Mouse (Mus musculus) midbrain, embryonic 10.5 days (tissue): ENCODE measurements around the gene Evpl. TPM values are rescaled to one million over a fixed set of nuclear protein-coding genes. Genes with fewer than 3 reads are reported as not detected.
A peak's percentile ranks its signal among the peaks of the same experiment; 100 is the strongest.

ENCODE experiments used
- DNase-seq: peaks from one replicate; pipeline ENCODE4 v3.0.0-alpha.2; 2017; ENCODE audit warnings: low spot score
- H3K27ac ChIP-seq: fragments of 300-500 bp; sonication (generic); replicated peaks from 2 replicates; pipeline ENCODE4 v1.5.1; 2016; ENCODE audit warnings: mild to moderate bottlenecking
- H3K27me3 ChIP-seq: fragments of 300-500 bp; sonication (generic); 2 replicates; pipeline ENCODE4 v1.6.1; 2016; ENCODE audit warnings: low read depth, mild to moderate bottlenecking; ENCODE audit not compliant: poor library complexity, severe bottlenecking
- H3K36me3 ChIP-seq: fragments of 300-500 bp; sonication (generic); 2 replicates; pipeline ENCODE4 v1.6.1; 2016; ENCODE audit warnings: mild to moderate bottlenecking, moderate library complexity
- H3K4me1 ChIP-seq: fragments of 300-500 bp; sonication (generic); 2 replicates; pipeline ENCODE4 v1.6.1; 2016
- H3K4me3 ChIP-seq: fragments of 300-500 bp; sonication (generic); 2 replicates; pipeline ENCODE4 v1.5.1; 2016; ENCODE audit warnings: mild to moderate bottlenecking, moderate library complexity
- H3K9me3 ChIP-seq: fragments of 300-500 bp; sonication (generic); replicated peaks from 2 replicates; pipeline ENCODE4 v1.6.1; 2016; ENCODE audit warnings: mild to moderate bottlenecking
- WGBS: fragments of 180-500 bp; shearing (Covaris S2); methylation state at CpG from one replicate; pipeline ENCODE4 v1.1.7; 2016; 5-methylcytosine and 5-hydroxymethylcytosine counted together
- polyA plus RNA-seq: library from polyadenylated mRNA; unstranded; fragments of >200 nt; fragmentation: Nextera tagmentation; extraction: Ambion mirVana; gene quantifications from 2 replicates; pipeline ENCODE4 v1.2.1, GENCODE M21; 2016

Gene Evpl
- polyA plus RNA-seq, 1 experiment from 2014 or later, result 0.32 TPM

- H3K27ac ChIP-seq, result peak overlapping the region; percentile 93
- no peaks in the 10 kb centered on the region for H3K27me3 ChIP-seq
- no peak for DNase-seq
- peaks cover 49% of the 10 kb centered on the region for H3K36me3 ChIP-seq
- 67% methylated on average over 12 of the region's 12 CpGs for WGBS
- H3K9me3 ChIP-seq, result no peaks in the 10 kb centered on the region
- peak overlapping the region; percentile 97 for H3K4me3 ChIP-seq
- peaks cover 28% of the 10 kb centered on the region for H3K4me1 ChIP-seq
Observed at GRCm38 (mm10) chr11:116272589-116273468, 35.0 kb upstream of the Evpl start.

- Histone ChIP-seq H3K4me1 (peaks cover 23% of the 10 kb centered on the region), H3K9me3 (no peaks in the 10 kb centered on the region), H3K4me3 (no peak overlapping the region), H3K27ac (no peak overlapping the region), H3K27me3 (no peaks in the 10 kb centered on the region), H3K36me3 (peaks cover 81% of the 10 kb centered on the region)
- no peak for DNase-seq
- 98% methylated on average over 8 of the region's 8 CpGs for WGBS
Observed at GRCm38 (mm10) chr11:116269560-116269959, 31.7 kb upstream of the Evpl start.

- DNase-seq, result no peak
- peaks cover 94% of the 10 kb centered on the region for H3K36me3 ChIP-seq
- no peak overlapping the region for H3K4me3 ChIP-seq
- H3K9me3 ChIP-seq, result no peaks in the 10 kb centered on the region
- 96% methylated on average over 6 of the region's 6 CpGs for WGBS
- H3K27me3 ChIP-seq, result no peaks in the 10 kb centered on the region
- H3K4me1 ChIP-seq, result peaks cover 17% of the 10 kb centered on the region
- no peak overlapping the region for H3K27ac ChIP-seq
Observed at GRCm38 (mm10) chr11:116268313-116268712, 30.4 kb upstream of the Evpl start.

- Histone ChIP-seq H3K27me3 (no peaks in the 10 kb centered on the region), H3K4me1 (peaks cover 11% of the 10 kb centered on the region), H3K4me3 (no peak overlapping the region), H3K36me3 (peaks cover 100% of the 10 kb centered on the region), H3K9me3 (no peaks in the 10 kb centered on the region), H3K27ac (no peak overlapping the region)
- DNase-seq, result no peak
- 87% methylated on average over 8 of the region's 8 CpGs for WGBS
Observed at GRCm38 (mm10) chr11:116267637-116268036, 29.8 kb upstream of the Evpl start.

GRCm38 (mm10) chr11:116265850-116266249 lies 28.0 kb upstream of the Evpl start:
- Histone ChIP-seq H3K4me3 (no peak overlapping the region), H3K27me3 (no peaks in the 10 kb centered on the region), H3K4me1 (no peaks in the 10 kb centered on the region), H3K9me3 (no peaks in the 10 kb centered on the region), H3K36me3 (peaks cover 100% of the 10 kb centered on the region), H3K27ac (no peak overlapping the region)
- DNase-seq, result no peak
- 88% methylated on average over 4 of the region's 4 CpGs for WGBS

GRCm38 (mm10) chr11:116265352-116265751 lies 27.5 kb upstream of the Evpl start:
- no peaks in the 10 kb centered on the region for H3K4me1 ChIP-seq
- WGBS, result 92% methylated on average over 11 of the region's 11 CpGs
- H3K4me3 ChIP-seq, result no peak overlapping the region
- DNase-seq, result no peak
- H3K27ac ChIP-seq, result no peak overlapping the region
- peaks cover 100% of the 10 kb centered on the region for H3K36me3 ChIP-seq
- no peaks in the 10 kb centered on the region for H3K9me3 ChIP-seq
- H3K27me3 ChIP-seq, result no peaks in the 10 kb centered on the region

- Histone ChIP-seq H3K36me3 (peaks cover 100% of the 10 kb centered on the region), H3K4me3 (no peak overlapping the region), H3K9me3 (no peaks in the 10 kb centered on the region), H3K27me3 (no peaks in the 10 kb centered on the region), H3K27ac (no peak overlapping the region), H3K4me1 (no peaks in the 10 kb centered on the region)
- no peak for DNase-seq
- 92% methylated on average over 7 of the region's 7 CpGs for WGBS
Observed at GRCm38 (mm10) chr11:116260259-116260658, 22.4 kb upstream of the Evpl start.

- Histone ChIP-seq H3K4me3 (no peak overlapping the region), H3K9me3 (no peaks in the 10 kb centered on the region), H3K27ac (no peak overlapping the region), H3K27me3 (no peaks in the 10 kb centered on the region), H3K36me3 (peaks cover 100% of the 10 kb centered on the region), H3K4me1 (no peaks in the 10 kb centered on the region)
- WGBS, result 94% methylated on average over 8 of the region's 8 CpGs
- no peak for DNase-seq
Observed at GRCm38 (mm10) chr11:116259461-116259860, 21.6 kb upstream of the Evpl start.

- no peak for DNase-seq
- H3K27ac ChIP-seq, result no peak overlapping the region
- no peak overlapping the region for H3K4me3 ChIP-seq
- H3K36me3 ChIP-seq, result peaks cover 100% of the 10 kb centered on the region
- H3K9me3 ChIP-seq, result no peaks in the 10 kb centered on the region
- H3K4me1 ChIP-seq, result no peaks in the 10 kb centered on the region
- WGBS, result 92% methylated on average over 9 of the region's 9 CpGs
- H3K27me3 ChIP-seq, result no peaks in the 10 kb centered on the region
Observed at GRCm38 (mm10) chr11:116255982-116256675, 18.3 kb upstream of the Evpl start.

GRCm38 (mm10) chr11:116255090-116255981 lies 17.5 kb upstream of the Evpl start:
- H3K27me3 ChIP-seq, result no peaks in the 10 kb centered on the region
- 92% methylated on average over 22 of the region's 22 CpGs for WGBS
- no peaks in the 10 kb centered on the region for H3K9me3 ChIP-seq
- H3K36me3 ChIP-seq, result peaks cover 100% of the 10 kb centered on the region
- H3K4me1 ChIP-seq, result no peaks in the 10 kb centered on the region
- no peak for DNase-seq
- no peak overlapping the region for H3K4me3 ChIP-seq
- no peak overlapping the region for H3K27ac ChIP-seq

- H3K27ac ChIP-seq, result no peak overlapping the region
- H3K27me3 ChIP-seq, result no peaks in the 10 kb centered on the region
- H3K36me3 ChIP-seq, result peaks cover 100% of the 10 kb centered on the region
- H3K4me1 ChIP-seq, result no peaks in the 10 kb centered on the region
- no peak for DNase-seq
- H3K4me3 ChIP-seq, result no peak overlapping the region
- WGBS, result 95% methylated on average over 9 of the region's 9 CpGs
- H3K9me3 ChIP-seq, result no peaks in the 10 kb centered on the region
Observed at GRCm38 (mm10) chr11:116254627-116255026, 16.8 kb upstream of the Evpl start.

- Histone ChIP-seq H3K4me3 (no peak overlapping the region), H3K9me3 (no peaks in the 10 kb centered on the region), H3K36me3 (peaks cover 100% of the 10 kb centered on the region), H3K4me1 (no peaks in the 10 kb centered on the region), H3K27ac (no peak overlapping the region), H3K27me3 (no peaks in the 10 kb centered on the region)
- no peak for DNase-seq
- 92% methylated on average over 3 of the region's 3 CpGs for WGBS
Observed at GRCm38 (mm10) chr11:116253076-116253600, 15.3 kb upstream of the Evpl start.
